Mouse (Mus musculus) ovary, postnatal 10 days (tissue): Measurements from ENCODE around the gene Med14.

Source experiments
- DNase-seq: peaks from one replicate; pipeline ENCODE4 v3.0.0; 2022; ENCODE audit warnings: low spot score

Med14 gene

DNA sequence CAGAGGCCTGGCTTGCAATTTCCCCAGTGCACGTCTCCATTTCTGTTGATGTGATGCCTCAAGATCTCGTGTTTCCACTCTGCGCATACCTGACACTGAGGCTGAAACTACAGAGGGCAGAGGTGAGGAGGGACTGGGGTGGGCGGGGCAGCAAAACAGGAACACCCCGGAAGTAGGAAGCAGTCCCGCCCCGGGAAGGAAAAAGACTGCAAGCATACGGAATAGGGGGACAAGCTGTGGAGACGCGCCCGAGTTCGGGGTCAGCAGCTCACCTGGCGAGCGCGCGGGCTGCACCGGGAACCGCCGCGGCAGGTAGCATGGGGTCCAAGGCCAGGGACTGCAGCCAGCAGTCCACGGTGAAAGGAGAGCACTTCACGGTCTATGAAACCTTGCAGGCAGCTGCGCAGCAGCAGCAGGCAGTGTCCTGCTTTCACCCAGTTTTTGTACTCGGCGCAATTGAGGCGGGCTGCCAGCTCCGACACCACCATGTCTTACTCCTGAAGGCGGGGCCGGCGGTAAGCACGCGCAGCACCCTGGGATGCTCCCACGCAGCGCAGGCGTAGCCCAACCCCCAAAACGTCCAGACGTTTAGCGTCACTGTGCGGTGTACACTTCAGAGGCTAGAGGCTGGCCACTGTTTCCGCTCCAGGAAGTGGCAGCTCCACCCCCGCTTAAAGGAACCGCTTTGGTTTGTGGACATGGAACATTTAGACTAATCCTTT lies 88.7 kb downstream of the Med14 start, which contains the start of gene 1810030O07Rik:
Gene 1810030O07Rik (minus strand): TSS at position 615 of the 722 bp plus-strand sequence.
- DNase-seq: peak; percentile 59

DNA sequence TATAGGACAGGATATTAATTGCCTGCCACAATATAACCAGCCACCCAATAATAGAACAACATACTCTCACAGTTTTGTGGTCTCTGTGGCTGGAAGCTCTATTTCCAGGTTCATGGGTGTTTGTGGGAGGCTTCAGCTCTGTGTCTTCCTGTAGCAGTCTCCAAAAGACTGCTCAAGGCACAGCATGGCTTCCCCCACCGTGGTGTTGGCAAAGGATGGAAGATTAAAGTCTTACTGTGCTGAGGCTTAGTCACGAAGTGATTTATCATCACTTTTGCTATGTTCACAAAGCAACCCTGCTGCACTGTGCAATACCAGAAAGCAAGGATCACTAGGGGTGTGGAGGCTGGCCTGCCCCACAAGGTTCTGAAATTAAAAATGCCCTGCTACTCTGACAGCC lies 108.0 kb downstream of the Med14 start:
- no peak for DNase-seq

DNA sequence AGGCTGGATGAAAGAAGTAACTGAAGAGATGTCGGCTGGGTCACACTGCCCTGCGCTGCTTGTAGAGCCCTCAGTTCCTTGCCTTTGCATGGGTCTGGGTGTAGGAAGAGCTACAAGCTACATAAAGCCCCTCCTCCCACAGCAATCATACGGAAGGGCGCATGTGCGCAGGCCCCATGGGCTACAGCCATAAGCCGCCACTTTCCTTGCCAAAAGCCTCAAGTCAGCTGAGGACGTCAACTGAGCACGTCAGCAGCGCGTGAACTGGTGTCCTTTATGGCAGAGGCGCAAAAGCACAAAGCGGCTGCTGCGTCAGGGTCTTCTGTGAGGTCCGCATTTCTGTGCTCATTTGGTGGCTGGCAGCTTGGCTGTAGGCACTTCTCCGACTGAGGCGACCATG lies 110.0 kb downstream of the Med14 start:
- DNase-seq: no peak

DNA sequence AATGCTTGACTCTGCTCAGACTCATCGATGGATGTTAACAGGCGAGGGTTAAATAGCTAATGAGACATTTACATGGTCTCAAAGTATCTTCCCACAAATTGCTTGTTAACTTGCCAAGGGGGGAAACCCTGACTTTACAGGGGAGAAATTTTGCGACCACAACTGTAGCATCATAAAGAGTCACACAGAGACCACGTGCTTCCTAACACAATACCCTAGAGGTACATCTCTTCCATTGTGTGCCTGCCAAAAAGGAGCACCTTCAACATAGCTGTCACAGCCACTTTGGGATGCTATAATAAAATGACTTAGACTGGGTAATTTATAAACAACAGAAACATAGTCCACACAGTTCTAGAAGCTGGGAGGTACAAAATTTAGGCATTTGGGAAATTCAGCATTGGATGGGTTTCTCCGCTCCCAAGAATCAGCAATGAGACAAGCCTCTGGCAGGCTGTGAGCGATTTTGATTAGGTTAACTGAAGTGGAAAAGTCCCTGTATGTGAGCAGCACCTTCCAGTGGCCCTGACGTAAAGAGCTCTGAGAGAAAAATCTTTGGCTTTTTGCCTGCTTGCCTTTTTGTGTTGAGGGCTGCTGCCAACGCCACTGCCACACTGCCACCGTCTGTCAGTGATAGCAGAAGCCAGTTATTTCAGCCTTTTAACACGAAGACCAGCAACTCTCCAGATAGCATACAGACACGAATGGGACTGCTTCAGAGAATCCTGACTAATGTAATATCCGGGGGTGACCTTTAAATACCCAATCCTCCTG lies 116.2 kb downstream of the Med14 start:
- DNase-seq: no peak

DNA sequence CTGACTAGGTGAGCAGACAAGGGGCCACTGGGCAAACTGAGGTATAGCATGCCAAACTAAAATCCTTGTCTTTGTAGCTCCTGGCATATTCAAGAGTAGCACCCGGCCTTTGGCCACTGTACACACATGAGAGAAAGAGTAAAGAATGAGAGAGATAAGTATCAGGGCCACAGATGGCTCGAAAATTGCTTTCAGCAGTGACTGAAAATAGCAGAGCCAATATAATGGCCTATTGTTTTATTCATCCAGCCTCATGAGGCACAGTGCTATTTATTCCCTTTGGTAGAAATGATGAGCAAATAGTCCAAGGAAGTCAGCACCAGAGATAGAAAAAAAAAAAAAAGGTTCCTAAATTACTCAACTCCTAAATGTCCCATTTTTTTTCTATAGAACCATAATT lies 116.9 kb downstream of the Med14 start:
- no peak for DNase-seq
